Comparison of ENCODE assay signal across 8 mouse cellular contexts in genomic region chr6:47594926-47595623, GRCm38 (mm10). TPM values are rescaled to one million over a fixed set of nuclear protein-coding genes. Genes with fewer than 3 reads are reported as not detected.
A peak's percentile ranks its signal among the peaks of the same experiment; 100 is the strongest.
DNase-seq lines count a peak whose midpoint lies in the region; ATAC-seq lines count a peak whose summit lies in the region.

Gene Ezh2, minus strand, starts transcription at chr6:47595341.

- peak; percentile 93 for ATAC-seq in inflammation-experienced regulatory T-cells, adult 6 months
- ATAC-seq in megakaryocyte-erythroid progenitor cell, adult 5-6 weeks (replicated peaks; ENCODE audit: low FRiP score, low TSS enrichment, poor library complexity, severe bottlenecking) = peak; percentile 98

- peak; percentile 99 for DNase-seq in adipocyte (ENCODE audit: low spot score)
- DNase-seq in embryo, embryonic 10 days (ENCODE audit: low spot score) = peak; percentile 97
- DNase-seq in gastrocnemius, postnatal 10 days = peak; percentile 98
- DNase-seq in left cerebral cortex, postnatal 10 days (ENCODE audit: extremely low spot score in 1 of 2, low spot score in 2 of 2) = peak; percentile 96 to 98
- peak; percentile 98 for DNase-seq in right cerebral cortex, postnatal 25 days
- DNase-seq in urinary bladder, postnatal 4 days (ENCODE audit: low spot score in 2 of 2) = peak; percentile 97

- intact Hi-C loops in left cerebral cortex, postnatal 10 days (cut with DNase I) = no loop called here

RNA-seq across cellular contexts. Expression of gene Ezh2, which starts in this region (rescaled TPM):
- total RNA-seq in gastrocnemius, postnatal 10 days (2021) = 10 to 100 TPM; 19.6 to 26.5 TPM
- polyA plus RNA-seq in inflammation-experienced regulatory T-cells, adult 6 months (2017; shearing (Covaris generic)) = 10 to 100 TPM; 41.2 to 67.6 (median 43.2) TPM
- total RNA-seq in left cerebral cortex, postnatal 10 days (2021) = 10 to 100 TPM; 18.8 to 19.7 TPM
- 284 and 385 TPM in 2 replicates for total RNA-seq in megakaryocyte-erythroid progenitor cell, adult 5-6 weeks (2014; fragmentation: Nextera tagmentation)
- total RNA-seq in megakaryocyte-erythroid progenitor cell, adult 5-6 weeks (2017) = 203 and 340 TPM in 2 replicates

Comparison
In these comparisons a context has a peak if more than half of its experiments do, and no peak if none do; other contexts are left out.
1. Peak in every context shown above with its lines: DNase-seq and ATAC-seq.
2. RNA of gene Ezh2 (total RNA-seq): 203 to 385 TPM in megakaryocyte-erythroid progenitor cell, adult 5-6 weeks; 19.6 to 26.5 TPM in gastrocnemius, postnatal 10 days and 18.8 to 19.7 TPM in left cerebral cortex, postnatal 10 days; every median in the first group is over 4 times any median in the second.